Mouse (Mus musculus): ENCODE results near the gene Uqcc3. TPM values are rescaled to one million over a fixed set of nuclear protein-coding genes. Genes with fewer than 3 reads are reported as not detected.
A peak's percentile ranks its signal among the peaks of the same experiment; 100 is the strongest.
"Not testable (repeated sequence)": the region's sequence is repeated elsewhere in the genome, so short reads cannot be mapped to it uniquely, and the experiment has no call there.

The Uqcc3 gene
- polyA plus RNA-seq, 1 experiment from 2014 or later: 62.7 TPM

GRCm38 (mm10) chr19:8839908-8840791 is 40.6 kb downstream of the Uqcc3 start:
- Histone ChIP-seq H3K36me3 (0 out of 2 replicates have a peak, but pooled peaks cover 2% of the 10 kb centered on the region), H3K9ac (peak overlapping the region; percentile 62), H3K27me3 (replicated peaks) (no peaks in the 10 kb centered on the region), H3K4me1 (replicated peaks) (peaks cover 12% of the 10 kb centered on the region), H3K27ac (no peak overlapping the region), H3K9me3 (no peaks in the 10 kb centered on the region), H3K4me3 (replicated peaks) (peak overlapping the region; percentile 50), H3K4me2 (replicated peaks) (peak overlapping the region; percentile 88)
- ATAC-seq: peak; percentile 81
- 25% methylated on average over 29 of the region's 29 CpGs for WGBS

DNA sequence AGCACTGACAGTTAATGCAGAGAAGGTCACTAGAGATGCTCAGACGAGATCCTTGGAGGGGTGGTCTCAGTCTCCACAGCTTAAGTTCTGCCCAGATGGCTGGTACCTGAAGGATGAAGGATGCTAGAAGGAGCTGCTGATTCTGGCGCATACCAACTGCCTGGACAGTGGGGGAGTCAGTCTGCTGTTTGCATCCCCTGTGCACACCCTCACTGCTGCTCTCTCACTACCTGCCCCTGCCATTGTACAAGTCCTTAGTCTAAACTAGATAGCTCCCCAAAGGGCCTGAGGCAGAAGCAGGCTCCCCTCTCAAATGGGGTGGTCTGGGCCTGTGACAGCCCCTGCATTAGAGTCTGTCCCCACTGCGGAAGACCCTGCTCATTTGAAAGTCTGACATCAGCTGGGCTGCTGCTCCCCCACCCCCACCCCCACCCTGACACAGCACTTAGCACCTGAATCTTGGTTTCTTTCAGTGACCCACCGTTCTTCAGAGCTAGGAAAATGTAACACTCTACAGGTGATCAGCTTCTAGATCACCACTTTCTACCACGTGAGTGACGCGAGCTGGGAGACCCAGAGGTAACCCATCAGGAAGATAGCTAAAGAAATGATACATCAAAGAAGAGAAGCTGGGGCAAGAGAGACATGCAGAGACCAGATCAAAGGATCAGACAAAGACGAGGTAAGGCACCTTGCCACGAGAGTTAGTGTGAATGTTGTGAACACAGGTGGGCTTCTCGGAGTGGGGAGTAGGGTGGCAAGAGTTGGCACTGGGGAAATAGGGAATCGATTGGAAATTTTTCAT is 41.4 kb downstream of the Uqcc3 start, which contains the start of gene Gng3:
Gene Gng3, minus strand, starts transcription at position 92 of the 805 bp plus-strand sequence.
- Histone ChIP-seq H3K4me3 (replicated peaks) (peak within 1 kb of the TSS; percentile 50), H3K9ac (peak within 1 kb of the TSS; percentile 68), H3K36me3 (peaks cover 7% of the 10 kb centered on the region; the same call in 1 of the 2 replicates), H3K27ac (peak within 1 kb of the TSS; percentile 97), H3K4me2 (replicated peaks) (peak within 1 kb of the TSS; percentile 91), H3K9me3 (no peaks in the 10 kb centered on the region), H3K27me3 (replicated peaks) (no peaks in the 10 kb centered on the region), H3K4me1 (replicated peaks) (peaks cover 12% of the 10 kb centered on the region)
- 69% methylated on average over 11 of the region's 11 CpGs for WGBS
- ATAC-seq: no peak

- H3K4me2 ChIP-seq (replicated peaks): peak overlapping the region; percentile 91
- WGBS: 20% methylated on average over 15 of the region's 15 CpGs
Measured at GRCm38 (mm10) chr19:8838041-8838730, 42.5 kb downstream of the Uqcc3 start.

GRCm38 (mm10) chr19:8837251-8837791 is 43.4 kb downstream of the Uqcc3 start, which contains the start of gene Bscl2:
Bscl2 (plus strand) TSS chr19:8837467.
- Histone ChIP-seq H3K4me3 (replicated peaks) (peak within 1 kb of the TSS; percentile 50), H3K4me2 (replicated peaks) (peak within 1 kb of the TSS; percentile 91), H3K27ac (peak within 1 kb of the TSS; percentile 97), H3K9me3 (no peaks in the 10 kb centered on the region), H3K4me1 (replicated peaks) (peaks cover 12% of the 10 kb centered on the region), H3K9ac (peak within 1 kb of the TSS; percentile 68), H3K36me3 (peaks cover 20% of the 10 kb centered on the region), H3K27me3 (replicated peaks) (no peaks in the 10 kb centered on the region)
- peak; percentile 83 for ATAC-seq
- 1% methylated on average over 38 of the region's 38 CpGs for WGBS

More at GRCm38 (mm10) chr19:8838041-8838730, 42.5 kb downstream of the Uqcc3 start:
- Histone ChIP-seq H3K9ac (peak overlapping the region; percentile 68), H3K4me1 (replicated peaks) (peaks cover 12% of the 10 kb centered on the region), H3K27ac (peak overlapping the region; percentile 97), H3K27me3 (replicated peaks) (no peaks in the 10 kb centered on the region), H3K36me3 (peaks cover 12% of the 10 kb centered on the region), H3K9me3 (no peaks in the 10 kb centered on the region), H3K4me3 (replicated peaks) (peak overlapping the region; percentile 50)
- ATAC-seq: peak; percentile 8; the same call in 1 of the 2 replicates

- not testable (repeated sequence) for H3K4me2 ChIP-seq (replicated peaks); H3K27me3 ChIP-seq (replicated peaks); H3K27ac ChIP-seq; H3K9me3 ChIP-seq; ATAC-seq; H3K4me3 ChIP-seq (replicated peaks); H3K9ac ChIP-seq
- Histone ChIP-seq H3K4me1 (replicated peaks) (peaks cover 12% of the 10 kb centered on the region), H3K36me3 (peaks cover 29% of the 10 kb centered on the region)
- 94% methylated on average over 10 of the region's 10 CpGs for WGBS
Measured at GRCm38 (mm10) chr19:8836327-8836726, 44.4 kb downstream of the Uqcc3 start.

- no peaks in the 10 kb centered on the region for H3K9me3 ChIP-seq
- H3K9ac ChIP-seq: no peak overlapping the region
- no peaks in the 10 kb centered on the region for H3K27me3 ChIP-seq (replicated peaks)
- H3K4me3 ChIP-seq (replicated peaks): no peak overlapping the region
- peaks cover 4% of the 10 kb centered on the region; the same call in 1 of the 2 replicates for H3K4me1 ChIP-seq (replicated peaks)
- H3K4me2 ChIP-seq (replicated peaks): no peak overlapping the region
- WGBS: 91% methylated on average over 4 of the region's 4 CpGs
- peaks cover 54% of the 10 kb centered on the region for H3K36me3 ChIP-seq
- no peak overlapping the region for H3K27ac ChIP-seq
- no peak for ATAC-seq
Measured at GRCm38 (mm10) chr19:8832971-8833370, 47.8 kb downstream of the Uqcc3 start.

DNA sequence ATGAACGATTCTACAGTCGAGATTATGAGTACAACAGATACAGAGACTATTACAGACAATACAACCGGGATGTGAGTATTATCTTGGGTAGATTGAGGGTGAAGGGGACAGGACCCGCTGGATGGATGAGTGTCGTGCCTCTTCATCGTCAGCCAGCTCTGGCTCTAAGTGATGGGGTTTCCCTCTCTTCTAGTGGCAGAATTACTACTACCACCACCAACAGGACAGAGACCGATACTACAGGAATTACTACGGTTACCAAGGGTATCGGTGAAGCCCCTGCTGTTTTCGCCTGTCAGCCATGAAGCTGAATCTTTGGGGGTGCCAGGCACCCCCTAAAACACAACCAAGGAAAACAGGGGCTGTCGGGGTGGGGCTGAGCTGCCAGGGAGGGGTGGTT is 49.5 kb downstream of the Uqcc3 start:
- ATAC-seq: no peak
- no peaks in the 10 kb centered on the region for H3K4me1 ChIP-seq (replicated peaks)
- no peak overlapping the region for H3K4me3 ChIP-seq (replicated peaks)
- no peak overlapping the region for H3K4me2 ChIP-seq (replicated peaks)
- 84% methylated on average over 11 of the region's 11 CpGs for WGBS
- H3K9ac ChIP-seq: no peak overlapping the region
- no peaks in the 10 kb centered on the region for H3K27me3 ChIP-seq (replicated peaks)
- no peak overlapping the region for H3K27ac ChIP-seq
- peaks cover 58% of the 10 kb centered on the region for H3K36me3 ChIP-seq
- H3K9me3 ChIP-seq: no peaks in the 10 kb centered on the region

- ATAC-seq: no peak
- Histone ChIP-seq H3K27me3 (replicated peaks) (no peaks in the 10 kb centered on the region), H3K27ac (no peak overlapping the region), H3K9ac (no peak overlapping the region), H3K9me3 (no peaks in the 10 kb centered on the region), H3K4me1 (replicated peaks) (no peaks in the 10 kb centered on the region), H3K4me3 (replicated peaks) (no peak overlapping the region), H3K4me2 (replicated peaks) (no peak overlapping the region), H3K36me3 (peaks cover 58% of the 10 kb centered on the region)
- WGBS: 92% methylated on average over 8 of the region's 8 CpGs
Measured at GRCm38 (mm10) chr19:8830664-8831063, 50.1 kb downstream of the Uqcc3 start.

Other genes starting within 250 kb of the Uqcc3 start
- gene Chrm1, start 217.1 kb downstream of the Uqcc3 start, polyA plus RNA-seq (2015; fragmentation: Nextera tagmentation; extraction: Ambion mirVana): 0.64 and 1.1 TPM in 2 replicates
- 161 and 163 TPM in 2 replicates for gene Slc3a2, start 157.6 kb downstream of the Uqcc3 start, polyA plus RNA-seq (2015; fragmentation: Nextera tagmentation; extraction: Ambion mirVana)
- gene Wdr74, start 145.1 kb downstream of the Uqcc3 start, polyA plus RNA-seq (2015; fragmentation: Nextera tagmentation; extraction: Ambion mirVana): 77.3 and 88.5 TPM in 2 replicates
- gene 1700092M07Rik, start 140.2 kb downstream of the Uqcc3 start, polyA plus RNA-seq (2015; fragmentation: Nextera tagmentation; extraction: Ambion mirVana): 1.8 TPM in 2 replicates
- 119 and 121 TPM in 2 replicates for gene Stx5a, start 139.5 kb downstream of the Uqcc3 start, polyA plus RNA-seq (2015; fragmentation: Nextera tagmentation; extraction: Ambion mirVana)
- gene Nxf1, start 123.8 kb downstream of the Uqcc3 start, polyA plus RNA-seq (2015; fragmentation: Nextera tagmentation; extraction: Ambion mirVana): 143 and 146 TPM in 2 replicates
- 164 and 177 TPM in 2 replicates for gene Tmem223, start 109.9 kb downstream of the Uqcc3 start, polyA plus RNA-seq (2015; fragmentation: Nextera tagmentation; extraction: Ambion mirVana)
- 90.4 and 102 TPM in 2 replicates for gene Tmem179b, start 106.5 kb downstream of the Uqcc3 start, polyA plus RNA-seq (2015; fragmentation: Nextera tagmentation; extraction: Ambion mirVana)
- 25.2 and 26.9 TPM in 2 replicates for gene Taf6l, start 94.5 kb downstream of the Uqcc3 start, polyA plus RNA-seq (2015; fragmentation: Nextera tagmentation; extraction: Ambion mirVana)
- 137 and 147 TPM in 2 replicates for gene Polr2g, start 82.3 kb downstream of the Uqcc3 start, polyA plus RNA-seq (2015; fragmentation: Nextera tagmentation; extraction: Ambion mirVana)
- gene Zbtb3, start 78.4 kb downstream of the Uqcc3 start, polyA plus RNA-seq (2015; fragmentation: Nextera tagmentation; extraction: Ambion mirVana): 4.0 and 4.6 TPM in 2 replicates
- gene Ttc9c, start 61.6 kb downstream of the Uqcc3 start, polyA plus RNA-seq (2015; fragmentation: Nextera tagmentation; extraction: Ambion mirVana): 48.2 and 49.3 TPM in 2 replicates
- gene Hnrnpul2, start 60.9 kb downstream of the Uqcc3 start, polyA plus RNA-seq (2015; fragmentation: Nextera tagmentation; extraction: Ambion mirVana): 5.1 and 5.4 TPM in 2 replicates
- not detected in 2 replicates for gene AC129217.1, start 51.1 kb downstream of the Uqcc3 start, polyA plus RNA-seq (2015; fragmentation: Nextera tagmentation; extraction: Ambion mirVana)
- 40.6 and 48.3 TPM in 2 replicates for gene Bscl2, start 43.5 kb downstream of the Uqcc3 start, polyA plus RNA-seq (2015; fragmentation: Nextera tagmentation; extraction: Ambion mirVana)
- gene Gng3, start 41.7 kb downstream of the Uqcc3 start, polyA plus RNA-seq (2015; fragmentation: Nextera tagmentation; extraction: Ambion mirVana): 16.0 and 17.3 TPM in 2 replicates
- gene Lrrn4cl, start 30.2 kb downstream of the Uqcc3 start, polyA plus RNA-seq (2015; fragmentation: Nextera tagmentation; extraction: Ambion mirVana): 1.6 and 2.0 TPM in 2 replicates
- gene Ubxn1, start 9.4 kb downstream of the Uqcc3 start, polyA plus RNA-seq (2015; fragmentation: Nextera tagmentation; extraction: Ambion mirVana): 163 and 167 TPM in 2 replicates
- gene Lbhd1, start 2.8 kb upstream of the Uqcc3 start, polyA plus RNA-seq (2015; fragmentation: Nextera tagmentation; extraction: Ambion mirVana): 72.5 and 95.3 TPM in 2 replicates
- gene Gm49403, start 3.0 kb upstream of the Uqcc3 start, polyA plus RNA-seq (2015; fragmentation: Nextera tagmentation; extraction: Ambion mirVana): not detected in 2 replicates
- 86.5 and 95.2 TPM in 2 replicates for gene 1810009A15Rik, start 7.9 kb upstream of the Uqcc3 start, polyA plus RNA-seq (2015; fragmentation: Nextera tagmentation; extraction: Ambion mirVana)
- not detected in 2 replicates for gene Gm49416, start 8.0 kb upstream of the Uqcc3 start, polyA plus RNA-seq (2015; fragmentation: Nextera tagmentation; extraction: Ambion mirVana)
- gene Ints5, start 12.1 kb upstream of the Uqcc3 start, polyA plus RNA-seq (2015; fragmentation: Nextera tagmentation; extraction: Ambion mirVana): 40.0 and 41.5 TPM in 2 replicates
- gene Ganab, start 17.1 kb upstream of the Uqcc3 start, polyA plus RNA-seq (2015; fragmentation: Nextera tagmentation; extraction: Ambion mirVana): 92.6 and 93.3 TPM in 2 replicates
- gene B3gat3, start 39.5 kb upstream of the Uqcc3 start, polyA plus RNA-seq (2015; fragmentation: Nextera tagmentation; extraction: Ambion mirVana): 40.0 and 44.7 TPM in 2 replicates
- 2.7 and 3.3 TPM in 2 replicates for gene Rom1, start 48.4 kb upstream of the Uqcc3 start, polyA plus RNA-seq (2015; fragmentation: Nextera tagmentation; extraction: Ambion mirVana)
- 24.2 and 28.4 TPM in 2 replicates for gene Eml3, start 48.6 kb upstream of the Uqcc3 start, polyA plus RNA-seq (2015; fragmentation: Nextera tagmentation; extraction: Ambion mirVana)
- gene Mta2, start 61.0 kb upstream of the Uqcc3 start, polyA plus RNA-seq (2015; fragmentation: Nextera tagmentation; extraction: Ambion mirVana): 130 and 139 TPM in 2 replicates
- 29.7 and 30.4 TPM in 2 replicates for gene Tut1, start 72.9 kb upstream of the Uqcc3 start, polyA plus RNA-seq (2015; fragmentation: Nextera tagmentation; extraction: Ambion mirVana)
- gene Eef1g, start 86.1 kb upstream of the Uqcc3 start, polyA plus RNA-seq (2015; fragmentation: Nextera tagmentation; extraction: Ambion mirVana): 436 and 453 TPM in 2 replicates
- 22.4 and 25.0 TPM in 2 replicates for gene Ahnak, start 108.4 kb upstream of the Uqcc3 start, polyA plus RNA-seq (2015; fragmentation: Nextera tagmentation; extraction: Ambion mirVana)
- not detected in 2 replicates for gene Scgb1a1, start 207.0 kb upstream of the Uqcc3 start, polyA plus RNA-seq (2015; fragmentation: Nextera tagmentation; extraction: Ambion mirVana)

Measured in intestine, embryonic 15.5 days (tissue).